Mouse (Mus musculus) CH12.LX (cell line): Measurements from ENCODE around the gene C1qtnf7. TPM values are rescaled to one million over a fixed set of nuclear protein-coding genes. Genes with fewer than 3 reads are reported as not detected.

Experiments
- DNase-seq: peaks from one replicate; pipeline ENCODE4 v3.0.0-alpha.2; 2013; ENCODE audit errors: extremely low read depth
- H3K27ac ChIP-seq: 2 replicates; pipeline ENCODE4 v1.5.1; 2012; ENCODE audit warnings: low read depth, mild to moderate bottlenecking, control low read depth, moderate library complexity; ENCODE audit not compliant: insufficient read depth
- H3K27me3 ChIP-seq: replicated peaks from 2 replicates; pipeline ENCODE3; 2012; ENCODE audit warnings: inconsistent platforms
- H3K36me3 ChIP-seq, 2 experiments: replicated peaks in 1 of 2; 2 replicates each; pipeline versions ENCODE3 to v1.6.1; 2012; ENCODE audit warnings: inconsistent platforms in 1 of 2, low read length in 1 of 2, mild to moderate bottlenecking in 1 of 2, mixed read lengths in 1 of 2, moderate library complexity in 1 of 2; ENCODE audit not compliant: control insufficient read depth in 1 of 2, insufficient read depth in 1 of 2
- H3K4me1 ChIP-seq, 2 experiments: 2 replicates each; pipeline ENCODE4 v1.6.1; 2012; ENCODE audit warnings: inconsistent platforms in 1 of 2, moderate library complexity in 1 of 2; ENCODE audit not compliant: insufficient read depth in 2 of 2, control insufficient read depth in 1 of 2
- H3K4me2 ChIP-seq: 2 replicates; pipeline ENCODE4 v1.6.1; 2012; ENCODE audit warnings: low read depth, mild to moderate bottlenecking, control low read depth; ENCODE audit not compliant: poor library complexity, insufficient read depth, severe bottlenecking
- H3K4me3 ChIP-seq, 3 experiments: fragments of 150-350 bp in 1 of 3; sonication (generic) in 1 of 3; replicated peaks in 1 of 3; 2 replicates each; pipeline versions ENCODE3 to v1.5.1; 2011 to 2012; ENCODE audit warnings: low read depth in 2 of 3, low read length in 2 of 3, mild to moderate bottlenecking in 2 of 3, moderate library complexity in 2 of 3, control low read depth in 1 of 3, improper control_type of control experiment in 1 of 3, inconsistent platforms in 1 of 3, mixed read lengths in 1 of 3; ENCODE audit not compliant: poor library complexity in 1 of 3
- H3K79me2 ChIP-seq: replicated peaks from 2 replicates; pipeline ENCODE4 v1.6.1; 2012; ENCODE audit warnings: mild to moderate bottlenecking, moderate library complexity; ENCODE audit not compliant: control insufficient read depth, poor library complexity, insufficient read depth, severe bottlenecking; ENCODE audit errors: extremely low read depth
- H3K9ac ChIP-seq: 2 replicates; pipeline ENCODE4 v1.6.1; 2012; ENCODE audit warnings: low read depth, mild to moderate bottlenecking, control low read depth, moderate library complexity; ENCODE audit not compliant: insufficient read depth
- H3K9me3 ChIP-seq: replicated peaks from 2 replicates; pipeline ENCODE3; 2012; ENCODE audit warnings: low read length, inconsistent platforms, mixed read lengths
- CHD1 ChIP-seq: IDR thresholded peaks from 2 replicates; pipeline ENCODE4 v1.6.1; 2012; ENCODE audit warnings: low read depth, low read length, improper control_type of control experiment, inconsistent platforms
- CHD2 ChIP-seq: IDR thresholded peaks from 2 replicates; pipeline ENCODE4 v1.6.1; 2011; ENCODE audit warnings: low read length, improper control_type of control experiment
- CTCF ChIP-seq, 2 experiments: IDR thresholded peaks in 1 of 2; conservative IDR thresholded peaks in 1 of 2; 2 replicates each; pipeline ENCODE4 v1.5.1; 2011 to 2012; ENCODE audit warnings: low read depth in 2 of 2, low read length in 2 of 2, improper control_type of control experiment in 1 of 2, inconsistent platforms in 1 of 2, mild to moderate bottlenecking in 1 of 2, moderate library complexity in 1 of 2
- E2F4 ChIP-seq: IDR thresholded peaks from 2 replicates; pipeline ENCODE4 v1.6.1; 2011; ENCODE audit warnings: low read depth, low read length, improper control_type of control experiment; ENCODE audit not compliant: insufficient replicate concordance
- ELF1 ChIP-seq: IDR thresholded peaks from 2 replicates; pipeline ENCODE4 v1.6.1; 2014; ENCODE audit warnings: low read depth, mild to moderate bottlenecking, inconsistent platforms, low read length, improper control_type of control experiment
- EP300 ChIP-seq: IDR thresholded peaks from 2 replicates; pipeline ENCODE4 v1.6.1; 2011; ENCODE audit warnings: low read length, improper control_type of control experiment
- GABPA ChIP-seq: IDR thresholded peaks from 2 replicates; pipeline ENCODE4 v1.6.1; 2012; ENCODE audit warnings: low read depth, low read length, improper control_type of control experiment, inconsistent platforms; ENCODE audit not compliant: insufficient replicate concordance
- HCFC1 ChIP-seq: IDR thresholded peaks from 2 replicates; pipeline ENCODE4 v1.6.1; 2012; ENCODE audit warnings: low read depth, mild to moderate bottlenecking, inconsistent platforms, low read length, improper control_type of control experiment
- IRF4 ChIP-seq: IDR thresholded peaks from 2 replicates; pipeline ENCODE4 v1.6.1; 2014; ENCODE audit warnings: low read depth, mild to moderate bottlenecking, inconsistent platforms, low read length, improper control_type of control experiment
- JUN ChIP-seq: IDR thresholded peaks from 2 replicates; pipeline ENCODE4 v1.6.1; 2011; ENCODE audit warnings: low read depth, mild to moderate bottlenecking, low read length, improper control_type of control experiment, moderate library complexity; ENCODE audit not compliant: insufficient read depth
- JUND ChIP-seq: conservative IDR thresholded peaks from 2 replicates; pipeline ENCODE4 v1.6.1; 2011; ENCODE audit warnings: low read depth, low read length, improper control_type of control experiment
- KAT2A ChIP-seq: IDR thresholded peaks from 2 replicates; pipeline ENCODE4 v1.6.1; 2012; ENCODE audit warnings: low read length, improper control_type of control experiment, inconsistent platforms; ENCODE audit not compliant: insufficient replicate concordance
- MAFK ChIP-seq: IDR thresholded peaks from 2 replicates; pipeline ENCODE4 v1.6.1; 2011; ENCODE audit warnings: low read length, improper control_type of control experiment; ENCODE audit not compliant: insufficient replicate concordance
- MAX ChIP-seq: IDR thresholded peaks from 2 replicates; pipeline ENCODE4 v1.6.1; 2011; ENCODE audit warnings: low read length, improper control_type of control experiment
- MAZ ChIP-seq: IDR thresholded peaks from 2 replicates; pipeline ENCODE4 v1.6.1; 2012; ENCODE audit warnings: low read depth, mild to moderate bottlenecking, inconsistent platforms, low read length, improper control_type of control experiment, moderate library complexity
- NELFE ChIP-seq: IDR thresholded peaks from 2 replicates; pipeline ENCODE4 v1.6.1; 2011; ENCODE audit warnings: low read depth, low read length, improper control_type of control experiment
- NRF1 ChIP-seq: IDR thresholded peaks from 2 replicates; pipeline ENCODE4 v1.6.1; 2014; ENCODE audit warnings: low read depth, mild to moderate bottlenecking, inconsistent platforms, low read length, improper control_type of control experiment, moderate library complexity
- PAX5 ChIP-seq: IDR thresholded peaks from 2 replicates; pipeline ENCODE4 v1.6.1; 2012; ENCODE audit warnings: low read length, inconsistent platforms, mixed read lengths
- POLR2A ChIP-seq: IDR thresholded peaks from 2 replicates; pipeline ENCODE4 v1.6.1; 2011; ENCODE audit warnings: low read depth, mild to moderate bottlenecking, improper control_type of control experiment, low read length
- POLR2AphosphoS2 ChIP-seq: IDR thresholded peaks from 2 replicates; pipeline ENCODE4 v1.6.1; 2011; ENCODE audit warnings: low read depth, low read length, improper control_type of control experiment
- RAD21 ChIP-seq: IDR thresholded peaks from 2 replicates; pipeline ENCODE4 v1.6.1; 2011; ENCODE audit warnings: low read depth, mild to moderate bottlenecking, low read length, improper control_type of control experiment, moderate library complexity
- SMC3 ChIP-seq: IDR thresholded peaks from 2 replicates; pipeline ENCODE4 v1.6.1; 2011; ENCODE audit warnings: low read depth, low read length, improper control_type of control experiment
- UBTF ChIP-seq: IDR thresholded peaks from 2 replicates; pipeline ENCODE4 v1.6.1; 2012; ENCODE audit warnings: low read depth, mild to moderate bottlenecking, inconsistent platforms, low read length, improper control_type of control experiment, moderate library complexity
- USF1 ChIP-seq: IDR thresholded peaks from 2 replicates; pipeline ENCODE4 v1.6.1; 2014; ENCODE audit warnings: low read depth, mild to moderate bottlenecking, inconsistent platforms, low read length, improper control_type of control experiment
- ZC3H11A ChIP-seq: IDR thresholded peaks from 2 replicates; pipeline ENCODE4 v1.6.1; 2012; ENCODE audit warnings: low read depth, mild to moderate bottlenecking, inconsistent platforms, low read length, improper control_type of control experiment
- ZMIZ1 ChIP-seq: IDR thresholded peaks from 2 replicates; pipeline ENCODE4 v1.6.1; 2012; ENCODE audit warnings: low read depth, mild to moderate bottlenecking, inconsistent platforms, low read length, improper control_type of control experiment
- ZNF384 ChIP-seq: IDR thresholded peaks from 2 replicates; pipeline ENCODE4 v1.6.1; 2012; ENCODE audit warnings: low read depth, low read length, improper control_type of control experiment, inconsistent platforms
- dilution Hi-C: fragments of 300-500 bp; cut with MboI; formaldehyde crosslinking; loops from 2 replicates; pipeline ENCODE4 v1.14.3; 2020; ENCODE audit warnings: low sequenced_read_pairs; ENCODE audit not compliant: extremely low pct_unique_long_range_greater_than_20kb, extremely low pct_ligation_motif_present
- in situ Hi-C: fragments of 300-500 bp; cut with MboI; formaldehyde crosslinking; loops from 3 replicates; pipeline ENCODE4 v1.14.3; 2019; ENCODE audit warnings: low sequenced_read_pairs, low pct_ligation_motif_present, low pct_unique_long_range_greater_than_20kb, mixed read lengths
- polyA plus RNA-seq: library from polyadenylated mRNA; unstranded; fragments of >175 nt; gene quantifications from 2 replicates; pipeline ENCODE4 v1.2.1, GENCODE M21; 2012; ENCODE audit warnings: low read depth; ENCODE audit not compliant: insufficient read length
- total RNA-seq, 2 experiments: library from RNA; depleted of rRNA; stranded (reverse); fragments of 300-350 nt in 1 of 2; fragments of >200 nt in 1 of 2; gene quantifications; 2 replicates each; pipeline ENCODE4 v1.2.3; 2012 to 2014

Gene C1qtnf7
- total and polyA plus RNA-seq, 3 experiments = not detected

DNA sequence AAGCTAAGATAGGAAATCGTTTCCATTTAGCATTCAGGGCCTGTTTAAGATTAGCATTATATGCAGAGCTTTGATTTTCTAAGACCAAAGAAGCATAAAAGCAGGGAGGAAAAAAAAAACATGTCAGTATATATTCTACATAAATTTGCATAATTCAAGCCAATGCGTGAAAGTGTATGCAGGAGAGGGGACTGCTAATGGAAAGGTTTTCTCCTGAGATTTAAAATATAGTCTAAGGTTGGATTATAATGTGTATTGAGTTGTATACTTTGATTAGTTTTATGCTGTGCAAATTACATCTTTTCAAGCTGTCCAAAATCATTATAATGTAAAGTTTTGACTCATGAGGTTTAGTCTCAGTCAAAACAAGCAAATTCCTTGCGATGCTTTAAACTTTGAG lies 88.2 kb downstream of the C1qtnf7 start:
- Histone ChIP-seq H3K36me3 (no peaks in the 10 kb centered on the region), H3K9ac (no peak overlapping the region), H3K79me2 (no peaks in the 10 kb centered on the region), H3K4me2 (no peak overlapping the region), H3K4me3 (no peak overlapping the region), H3K27ac (no peak overlapping the region), H3K4me1 (no peaks in the 10 kb centered on the region), H3K27me3 (no peaks in the 10 kb centered on the region), H3K9me3 (no peaks in the 10 kb centered on the region)
- TF ChIP-seq PAX5 (no peak), ZNF384 (no peak), POLR2AphosphoS2 (no peak), HCFC1 (no peak), ELF1 (no peak), GABPA (no peak), KAT2A (no peak), USF1 (no peak), EP300 (no peak), MAFK (no peak), E2F4 (no peak), RAD21 (no peak), CHD2 (no peak), ZC3H11A (no peak), MAZ (no peak), UBTF (no peak), ZMIZ1 (no peak), NRF1 (no peak), NELFE (no peak), JUN (no peak)
- in situ Hi-C loops = no loop called here
- no peak for DNase-seq
- dilution Hi-C loops = no loop called here

- Histone ChIP-seq H3K4me3 (no peak overlapping the region), H3K36me3 (no peaks in the 10 kb centered on the region), H3K79me2 (no peaks in the 10 kb centered on the region), H3K27ac (no peak overlapping the region)
- TF ChIP-seq UBTF (no peak), JUN (no peak), MAX (no peak), ELF1 (no peak), IRF4 (no peak), USF1 (no peak), SMC3 (no peak), NRF1 (no peak), MAZ (no peak), POLR2A (no peak), HCFC1 (no peak), CHD1 (no peak), KAT2A (no peak), JUND (no peak), CTCF (conservative IDR thresholded peaks at IDR 0.05 in 1 of 2, IDR thresholded peaks at IDR 0.05 in 1 of 2; ENCODE audit: low read depth in 2 of 2, low read length in 2 of 2) (no peak), NELFE (no peak), RAD21 (no peak), PAX5 (no peak)
- TF ChIP-seq, all 38 proteins: peak for 0
- dilution Hi-C loops (no loop called here), in situ Hi-C loops (no loop called here)
- Histone ChIP-seq H3K9ac (no peak overlapping the region), H3K4me2 (no peak overlapping the region), H3K27me3 (no peaks in the 10 kb centered on the region), H3K9me3 (no peaks in the 10 kb centered on the region), H3K4me1 (no peaks in the 10 kb centered on the region)
- DNase-seq = no peak
These were observed 92.7 kb downstream of the C1qtnf7 start for GRCm38 (mm10) chr5:43608073-43608472.
